Mouse (Mus musculus): ENCODE measurements at regions not wholly inside any gene's neighbourhood (a gene's known extent, or its start where the extent isn't known, plus 50 kb on each side); places are given as distances from the start of the nearest gene placed in this dataset.

DNA sequence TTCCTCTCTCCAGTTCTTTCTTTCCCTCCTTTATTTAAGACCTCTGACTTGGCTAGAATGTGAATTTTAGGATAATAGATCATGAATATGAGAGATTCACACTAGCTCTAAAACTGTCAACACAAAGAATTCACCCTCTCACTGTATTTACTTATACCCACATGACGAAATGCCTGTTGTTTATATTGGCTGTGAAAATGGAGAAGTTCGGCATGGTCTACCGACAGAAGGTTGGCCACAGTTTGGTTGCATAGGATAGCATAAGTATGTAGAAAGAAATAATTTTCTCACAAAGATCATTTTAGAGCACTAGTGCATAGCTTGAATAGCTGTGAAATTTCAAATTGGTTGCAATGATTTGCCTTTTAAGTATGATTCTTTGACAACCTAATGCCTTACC, 237.2 kb upstream of the Prdm1 start:
- TF ChIP-seq CTCF (IDR thresholded peaks at IDR 0.05; ENCODE audit: low read depth, low read length): no peak
- no peak for TF ChIP-seq GATA1 (IDR thresholded peaks at IDR 0.05; ENCODE audit: borderline replicate concordance, low read length)
